Comparison of ENCODE assay signal across 23 mouse cellular contexts in the genomic region with DNA sequence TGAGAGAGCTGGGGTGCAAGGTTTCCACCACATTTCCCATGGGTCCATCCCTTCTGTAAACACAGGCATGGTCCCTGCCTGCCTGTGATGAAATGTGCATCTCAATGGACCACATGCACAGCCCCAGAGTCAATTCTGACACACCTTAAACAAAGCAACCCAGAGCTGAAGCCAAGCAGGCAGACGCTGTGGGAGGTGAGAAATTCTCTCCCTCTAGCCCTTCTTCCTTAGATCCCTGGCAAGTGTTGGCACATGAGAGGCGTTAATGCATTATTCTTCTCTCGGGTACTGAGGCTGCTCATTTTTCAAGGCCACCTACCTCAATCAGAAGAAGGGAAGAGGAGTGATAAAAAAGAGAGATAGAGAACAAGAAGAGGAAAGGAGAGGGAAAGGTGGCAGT. TPM values are rescaled to one million over a fixed set of nuclear protein-coding genes. Genes with fewer than 3 reads are reported as not detected.
"Had no signal": no experiment of that assay in that cellular context is flagged by ENCODE, and none has a peak within 500 bp of the region (broad histone marks: within the 10 kb centered on the region; RNA-seq: fewer than 3 reads in every experiment).

No protein-coding gene starts in this region.

- H3K4me1 ChIP-seq: limb, embryonic 12.5 days; midbrain, embryonic 15.5 days; neural tube, embryonic 12.5 days; neural tube, embryonic 15.5 days had no signal

- H3K9ac ChIP-seq: limb, embryonic 12.5 days; limb, embryonic 15.5 days; liver, embryonic 14.5 days; liver, postnatal 0 days; lung, embryonic 14.5 days; midbrain, embryonic 12.5 days; midbrain, embryonic 15.5 days; neural tube, embryonic 12.5 days; neural tube, embryonic 15.5 days had no signal

- H3K4me3 ChIP-seq: layer of hippocampus, adult 2 months; limb, embryonic 12.5 days; limb, embryonic 15.5 days; midbrain, embryonic 12.5 days; midbrain, embryonic 15.5 days; neural tube, embryonic 12.5 days; neural tube, embryonic 15.5 days had no signal

- ATAC-seq: intestine, embryonic 16.5 days; liver, postnatal 0 days; lung, postnatal 0 days; midbrain, embryonic 15.5 days had no signal

- H3K27ac ChIP-seq: kidney, postnatal 0 days; layer of hippocampus, adult 2 months; limb, embryonic 12.5 days; limb, embryonic 15.5 days; liver, embryonic 14.5 days; macrophage; midbrain, embryonic 12.5 days; midbrain, embryonic 15.5 days; neural tube, embryonic 12.5 days; neural tube, embryonic 15.5 days; stomach, postnatal 0 days had no signal

- DNase-seq: kidney, adult 18-20 months; kidney, adult 9 months; kidney, postnatal 25 days; layer of hippocampus, adult 9-11 months; left cerebral cortex, postnatal 4 days; liver, postnatal 0 days; lung, embryonic 14.5 days; right cerebral cortex, postnatal 14 days; thymus, postnatal 25 days had no signal

- H3K27me3 ChIP-seq: limb, embryonic 12.5 days; limb, embryonic 15.5 days; midbrain, embryonic 12.5 days; midbrain, embryonic 15.5 days; neural tube, embryonic 12.5 days; neural tube, embryonic 15.5 days had no signal

- H3K4me2 ChIP-seq: limb, embryonic 12.5 days; limb, embryonic 15.5 days; liver, embryonic 11.5 days; lung, embryonic 14.5 days; midbrain, embryonic 12.5 days; midbrain, embryonic 15.5 days; neural tube, embryonic 12.5 days; neural tube, embryonic 15.5 days had no signal

- H3K36me3 ChIP-seq: limb, embryonic 12.5 days; limb, embryonic 15.5 days; midbrain, embryonic 12.5 days; midbrain, embryonic 15.5 days; neural tube, embryonic 12.5 days; neural tube, embryonic 15.5 days had no signal

- H3K9me3 ChIP-seq: limb, embryonic 12.5 days; limb, embryonic 15.5 days; midbrain, embryonic 12.5 days; midbrain, embryonic 15.5 days; neural tube, embryonic 12.5 days; neural tube, embryonic 15.5 days had no signal

RNA-seq across cellular contexts. Expression of a gene that starts 5.4 kb away (rescaled TPM):
- polyA plus RNA-seq: liver, embryonic 11.5 days had no signal
